Mouse (Mus musculus) intestine, embryonic 16.5 days (tissue): Measurements from ENCODE around the gene B4galt5. TPM values are rescaled to one million over a fixed set of nuclear protein-coding genes. Genes with fewer than 3 reads are reported as not detected.

Experiments used
- ATAC-seq: fragments of 200-750 bp; cut with Nextera tagmentation; 2 replicates; pipeline ENCODE4 v1.8.0; 2017; ENCODE audit warnings: moderate TSS enrichment, moderate library complexity
- H3K27ac ChIP-seq: fragments of 300-500 bp; sonication (generic); 2 replicates; pipeline ENCODE4 v1.5.1; 2014; ENCODE audit warnings: mild to moderate bottlenecking, low read length
- H3K27me3 ChIP-seq: fragments of 300-500 bp; sonication (generic); replicated peaks from 2 replicates; pipeline ENCODE4 v1.6.1; 2014; ENCODE audit warnings: low read length, control low read depth, mixed read lengths; ENCODE audit not compliant: control insufficient read depth, insufficient read depth
- H3K36me3 ChIP-seq: fragments of 300-500 bp; sonication (generic); 2 replicates; pipeline ENCODE4 v1.6.1; 2014; ENCODE audit warnings: low read length, control low read depth; ENCODE audit not compliant: control insufficient read depth, insufficient read depth
- H3K4me1 ChIP-seq: fragments of 300-500 bp; sonication (generic); 2 replicates; pipeline ENCODE4 v1.6.1; 2014; ENCODE audit warnings: low read length, control low read depth, mixed read lengths; ENCODE audit not compliant: control insufficient read depth, insufficient read depth
- H3K4me2 ChIP-seq: fragments of 300-500 bp; sonication (generic); 2 replicates; pipeline ENCODE4 v1.6.1; 2014; ENCODE audit warnings: low read depth, low read length, control low read depth
- H3K4me3 ChIP-seq: fragments of 300-500 bp; sonication (generic); 2 replicates; pipeline ENCODE4 v1.5.1; 2014; ENCODE audit warnings: mild to moderate bottlenecking, low read length
- H3K9ac ChIP-seq: fragments of 300-500 bp; sonication (generic); 2 replicates; pipeline ENCODE4 v1.6.1; 2014; ENCODE audit warnings: low read depth, low read length
- H3K9me3 ChIP-seq: fragments of 300-500 bp; sonication (generic); 2 replicates; pipeline ENCODE4 v1.6.1; 2016; ENCODE audit warnings: low read length, control low read depth; ENCODE audit not compliant: control insufficient read depth
- WGBS: fragments of 180-500 bp; shearing (Covaris S2); extraction: QIAGEN DNeasy Blood & Tissue Kit; methylation state at CpG from one replicate; pipeline ENCODE4 v1.1.7; 2014; 5-methylcytosine and 5-hydroxymethylcytosine counted together
- polyA plus RNA-seq: library from polyadenylated mRNA; unstranded; fragments of >200 nt; fragmentation: Nextera tagmentation; extraction: Ambion mirVana; gene quantifications from 2 replicates; pipeline ENCODE4 v1.2.1, GENCODE M21; 2015

B4galt5 gene
- polyA plus RNA-seq, 1 experiment from 2014 or later: 8.1 TPM

DNA sequence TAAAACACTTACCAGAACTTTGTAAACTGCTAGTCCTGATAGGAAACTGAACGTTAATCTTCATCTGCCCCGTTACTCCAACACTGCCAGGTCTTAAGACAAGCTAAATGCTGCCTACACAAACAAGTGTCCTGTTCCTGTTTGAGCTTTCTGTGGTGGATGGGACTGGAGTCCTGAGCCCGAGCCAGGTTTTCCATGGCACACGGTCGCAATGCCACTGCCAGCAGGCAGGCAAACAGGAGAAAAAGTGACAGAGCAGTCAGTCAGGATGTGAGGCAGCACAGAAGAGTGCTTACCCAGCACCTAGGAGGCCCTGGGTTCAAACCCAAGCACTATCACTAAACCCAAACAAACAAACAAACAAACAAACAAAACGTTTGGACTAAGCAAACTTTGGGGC lies 20.6 kb downstream of the B4galt5 start:
- Histone ChIP-seq H3K4me1 (peaks cover 28% of the 10 kb centered on the region), H3K4me3 (no peak overlapping the region), H3K27ac (no peak overlapping the region), H3K36me3 (no peaks in the 10 kb centered on the region), H3K4me2 (no peak overlapping the region), H3K9me3 (no peaks in the 10 kb centered on the region), H3K9ac (no peak overlapping the region), H3K27me3 (no peaks in the 10 kb centered on the region)
- 78% methylated on average over 6 of the region's 6 CpGs for WGBS
- ATAC-seq: no peak

GRCm38 (mm10) chr2:167326582-167326981 lies 22.4 kb downstream of the B4galt5 start:
- Histone ChIP-seq H3K27ac (no peak overlapping the region), H3K4me3 (no peak overlapping the region), H3K4me2 (no peak overlapping the region), H3K9ac (no peak overlapping the region), H3K4me1 (peaks cover 14% of the 10 kb centered on the region), H3K36me3 (no peaks in the 10 kb centered on the region), H3K27me3 (no peaks in the 10 kb centered on the region), H3K9me3 (no peaks in the 10 kb centered on the region)
- no peak for ATAC-seq
- 75% methylated on average over 9 of the region's 9 CpGs for WGBS

- H3K9me3 ChIP-seq: no peaks in the 10 kb centered on the region
- WGBS: 71% methylated on average over 10 of the region's 10 CpGs
- ATAC-seq: no peak
These were observed 24.6 kb downstream of the B4galt5 start for GRCm38 (mm10) chr2:167324151-167324930.

DNA sequence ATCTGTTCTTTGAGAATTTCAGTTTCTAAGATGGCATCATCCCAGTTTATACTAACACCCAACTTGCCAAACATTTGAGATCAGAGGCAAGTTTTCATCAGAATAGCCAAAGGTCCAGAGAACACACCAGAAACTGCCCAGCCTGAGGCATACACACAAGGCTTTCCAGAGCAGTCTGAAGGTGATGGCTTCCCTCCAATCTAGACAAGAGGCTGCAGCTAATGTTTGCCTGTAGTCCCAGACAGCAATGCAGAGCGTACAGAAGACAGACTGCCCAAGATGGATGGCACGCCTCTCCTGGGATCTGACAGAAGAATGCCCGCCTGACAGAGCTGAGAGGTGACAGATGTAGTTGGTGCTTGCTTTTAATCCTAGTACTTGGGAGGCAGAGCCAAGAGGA lies 25.9 kb downstream of the B4galt5 start:
- Histone ChIP-seq H3K27me3 (no peaks in the 10 kb centered on the region), H3K4me2 (no peak overlapping the region), H3K4me3 (no peak overlapping the region), H3K9me3 (no peaks in the 10 kb centered on the region), H3K27ac (no peak overlapping the region), H3K4me1 (peaks cover 20% of the 10 kb centered on the region), H3K9ac (no peak overlapping the region), H3K36me3 (no peaks in the 10 kb centered on the region)
- ATAC-seq: no peak
- WGBS: 54% methylated on average over 3 of the region's 3 CpGs

More at GRCm38 (mm10) chr2:167324151-167324930, 24.6 kb downstream of the B4galt5 start:
- H3K27ac ChIP-seq: no peak overlapping the region
- no peak overlapping the region for H3K9ac ChIP-seq
- H3K36me3 ChIP-seq: no peaks in the 10 kb centered on the region
- no peaks in the 10 kb centered on the region for H3K27me3 ChIP-seq
- H3K4me3 ChIP-seq: no peak overlapping the region
- peaks cover 8% of the 10 kb centered on the region for H3K4me1 ChIP-seq
- H3K4me2 ChIP-seq: no peak overlapping the region

DNA sequence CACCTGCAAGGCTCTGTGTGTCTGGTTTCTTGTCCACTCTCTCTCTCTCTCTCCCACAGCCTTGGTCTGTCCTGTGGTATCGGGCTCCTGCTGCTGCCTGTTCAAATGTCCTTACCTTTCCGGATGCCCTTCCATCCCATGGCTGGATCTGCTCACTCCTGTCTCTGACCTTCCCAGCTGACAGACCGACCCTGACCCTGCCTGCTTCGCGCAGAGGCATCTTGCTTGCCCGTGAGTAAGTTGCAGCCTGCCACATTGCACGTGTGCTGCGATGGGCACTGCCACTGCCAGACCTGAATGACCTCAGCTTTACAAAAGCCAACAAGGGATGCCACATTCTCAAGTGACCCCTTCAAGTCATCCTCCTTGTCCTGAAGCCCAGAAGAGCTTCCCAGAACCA lies 27.6 kb downstream of the B4galt5 start:
- Histone ChIP-seq H3K4me1 (peaks cover 30% of the 10 kb centered on the region), H3K27ac (no peak overlapping the region), H3K27me3 (no peaks in the 10 kb centered on the region), H3K4me2 (no peak overlapping the region), H3K9me3 (no peaks in the 10 kb centered on the region), H3K36me3 (no peaks in the 10 kb centered on the region), H3K4me3 (no peak overlapping the region), H3K9ac (no peak overlapping the region)
- ATAC-seq: no peak
- 90% methylated on average over 8 of the region's 8 CpGs for WGBS

DNA sequence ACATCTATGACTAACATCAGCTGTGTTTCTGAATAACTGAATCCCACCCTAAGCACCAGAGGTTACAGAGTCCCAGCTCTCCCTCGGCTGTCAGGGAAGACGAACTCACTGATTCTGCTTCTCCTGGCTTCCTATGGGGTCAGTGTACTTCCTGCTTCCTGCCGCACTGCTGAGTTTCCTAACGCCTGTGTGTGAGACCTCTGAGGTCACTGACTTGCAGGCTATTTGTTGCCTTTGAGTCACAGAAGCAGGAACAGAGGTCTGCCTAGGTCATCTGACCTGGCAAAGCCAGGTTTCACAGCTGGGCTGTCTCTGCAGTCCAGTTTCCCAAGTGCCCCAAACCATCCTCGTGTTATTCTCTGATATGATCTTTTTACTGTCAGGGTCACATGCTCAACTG lies 30.0 kb downstream of the B4galt5 start:
- H3K27me3 ChIP-seq: no peaks in the 10 kb centered on the region
- peaks cover 48% of the 10 kb centered on the region for H3K4me1 ChIP-seq
- peak; percentile 48 for ATAC-seq
- H3K36me3 ChIP-seq: no peaks in the 10 kb centered on the region
- H3K9ac ChIP-seq: peak overlapping the region; percentile 11; the same call in 1 of the 2 replicates
- H3K27ac ChIP-seq: peak overlapping the region; percentile 43
- no peak overlapping the region for H3K4me3 ChIP-seq
- H3K9me3 ChIP-seq: no peaks in the 10 kb centered on the region
- 12% methylated on average over 5 of the region's 5 CpGs for WGBS
- no peak overlapping the region for H3K4me2 ChIP-seq

DNA sequence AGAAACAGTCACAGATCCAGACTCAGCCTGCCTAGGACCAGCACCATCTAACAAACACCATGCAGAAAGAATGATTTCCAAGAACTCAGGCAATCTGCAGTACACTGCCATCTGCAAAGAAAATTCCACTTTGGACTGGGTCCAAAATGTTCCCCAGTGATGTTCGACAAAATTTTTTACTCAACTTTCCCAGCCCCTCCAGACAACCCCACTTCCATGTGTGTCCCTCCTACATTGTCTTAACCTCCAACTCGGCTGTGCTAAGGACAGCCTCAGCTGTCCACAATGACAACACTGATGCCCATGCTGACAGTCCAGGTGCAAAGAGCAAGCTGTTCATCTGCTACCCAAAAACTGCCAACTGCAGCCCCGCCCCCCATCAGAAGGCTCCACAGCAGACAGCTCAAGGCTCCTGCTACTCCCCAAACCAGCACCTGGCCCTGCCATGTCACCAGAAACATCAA lies 32.2 kb downstream of the B4galt5 start:
- WGBS: 66% methylated on average over 3 of the region's 3 CpGs
- Histone ChIP-seq H3K4me1 (peaks cover 59% of the 10 kb centered on the region), H3K4me3 (no peak overlapping the region), H3K36me3 (no peaks in the 10 kb centered on the region), H3K27me3 (no peaks in the 10 kb centered on the region), H3K9me3 (no peaks in the 10 kb centered on the region), H3K27ac (no peak overlapping the region), H3K9ac (no peak overlapping the region), H3K4me2 (no peak overlapping the region)
- no peak for ATAC-seq

DNA sequence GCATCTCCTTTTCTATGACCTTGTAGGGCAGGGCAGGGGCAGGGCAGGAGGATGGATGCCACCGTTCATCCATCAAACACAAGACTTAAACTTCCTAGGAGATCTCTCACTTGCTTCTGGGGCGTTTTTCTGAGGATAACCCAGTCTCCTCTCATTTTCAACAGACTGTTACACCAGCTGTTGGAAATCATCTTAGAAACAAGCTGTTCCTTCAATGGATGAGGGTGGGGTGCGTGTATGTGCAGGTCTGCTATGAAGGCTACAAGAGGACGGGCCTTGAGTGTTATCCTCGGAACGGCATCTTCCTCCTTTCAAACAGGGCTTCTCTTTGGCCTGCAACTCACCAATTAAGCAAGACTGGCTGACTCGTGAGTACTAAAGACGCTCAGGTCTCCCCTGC lies 34.5 kb downstream of the B4galt5 start:
- no peak for ATAC-seq
- Histone ChIP-seq H3K27ac (peak overlapping the region; percentile 50), H3K36me3 (no peaks in the 10 kb centered on the region), H3K9ac (peak overlapping the region; percentile 9; the same call in 1 of the 2 replicates), H3K4me2 (no peak overlapping the region), H3K4me3 (no peak overlapping the region), H3K9me3 (no peaks in the 10 kb centered on the region), H3K27me3 (no peaks in the 10 kb centered on the region), H3K4me1 (peaks cover 57% of the 10 kb centered on the region)
- 72% methylated on average over 8 of the region's 8 CpGs for WGBS

DNA sequence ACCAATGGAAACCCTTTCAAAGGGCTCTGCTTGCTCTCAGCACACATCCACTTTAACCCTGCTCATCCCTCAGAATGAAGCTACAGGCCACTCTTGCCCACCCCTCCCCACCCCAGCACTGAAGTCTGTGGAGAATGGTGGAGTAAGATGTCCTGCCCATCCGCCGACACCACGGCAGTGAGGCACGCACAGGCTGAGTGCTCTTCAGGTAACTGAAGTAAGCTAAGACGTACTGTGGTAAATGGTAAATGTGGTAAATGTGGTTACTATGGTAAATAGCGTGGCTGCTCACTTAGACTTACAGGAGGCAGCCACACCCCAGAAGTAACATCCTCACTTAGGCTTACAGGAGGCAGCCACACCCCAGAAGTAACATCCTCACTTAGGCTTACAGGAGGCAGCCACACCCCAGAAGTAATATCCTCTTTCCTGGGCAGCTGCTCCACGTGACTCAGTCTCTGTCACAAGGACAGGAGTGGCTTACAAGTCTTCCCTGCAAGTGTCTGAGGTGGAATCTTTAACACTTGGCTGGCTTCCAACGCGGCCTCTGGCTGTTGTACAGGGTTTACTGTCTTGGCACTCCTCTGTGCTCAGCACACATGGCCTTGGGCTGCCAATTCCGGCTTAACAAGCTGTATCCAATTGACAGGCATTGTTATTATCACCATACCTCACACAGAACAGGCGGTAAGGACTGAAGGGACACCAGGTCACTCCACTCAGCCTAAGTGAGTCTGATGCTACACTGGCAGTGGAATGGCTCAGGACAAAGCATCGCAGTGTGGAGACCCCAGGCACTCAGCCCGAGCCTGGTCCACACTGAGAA lies 35.3 kb downstream of the B4galt5 start:
- peak; percentile 94 for ATAC-seq
- Histone ChIP-seq H3K4me1 (peaks cover 50% of the 10 kb centered on the region), H3K9me3 (no peaks in the 10 kb centered on the region), H3K27me3 (no peaks in the 10 kb centered on the region), H3K4me2 (no peak overlapping the region), H3K27ac (peak overlapping the region; percentile 53), H3K36me3 (no peaks in the 10 kb centered on the region), H3K9ac (peak overlapping the region; percentile 9; the same call in 1 of the 2 replicates), H3K4me3 (no peak overlapping the region)
- WGBS: 48% methylated on average over 13 of the region's 13 CpGs
